Mouse (Mus musculus): ENCODE data around the gene Yod1. TPM values are rescaled to one million over a fixed set of nuclear protein-coding genes. Genes with fewer than 3 reads are reported as not detected.

The Yod1 gene
- total and polyA plus RNA-seq, 3 experiments, result 2.1 to 10.6 (median 9.5) TPM

- DNase-seq, result no peak
Observed at GRCm38 (mm10) chr1:130732706-130733658, 15.9 kb downstream of the Yod1 start.

GRCm38 (mm10) chr1:130733671-130734070, 16.5 kb downstream of the Yod1 start:
- DNase-seq, result peak; percentile 66

- no peak for DNase-seq
Observed at GRCm38 (mm10) chr1:130734452-130734851, 17.3 kb downstream of the Yod1 start.

GRCm38 (mm10) chr1:130734852-130735251, 17.7 kb downstream of the Yod1 start:
- no peak for DNase-seq

GRCm38 (mm10) chr1:130737411-130737881, 20.3 kb downstream of the Yod1 start:
- DNase-seq, result no peak

GRCm38 (mm10) chr1:130737916-130738315, 20.8 kb downstream of the Yod1 start:
- no peak for DNase-seq

GRCm38 (mm10) chr1:130738551-130739106, 21.5 kb downstream of the Yod1 start:
- DNase-seq, result no peak

GRCm38 (mm10) chr1:130739636-130740035, 22.5 kb downstream of the Yod1 start:
- no peak for DNase-seq

- DNase-seq, result no peak
Observed at GRCm38 (mm10) chr1:130740227-130740648, 23.1 kb downstream of the Yod1 start.

GRCm38 (mm10) chr1:130740781-130741720, 23.9 kb downstream of the Yod1 start:
- DNase-seq, result no peak

GRCm38 (mm10) chr1:130742201-130742600, 25.1 kb downstream of the Yod1 start:
- no peak for DNase-seq

- no peak for DNase-seq
Observed at GRCm38 (mm10) chr1:130743775-130744174, 26.6 kb downstream of the Yod1 start.

GRCm38 (mm10) chr1:130744217-130744616, 27.1 kb downstream of the Yod1 start:
- no peak for DNase-seq

- DNase-seq, result no peak
Observed at GRCm38 (mm10) chr1:130744961-130745360, 27.8 kb downstream of the Yod1 start.

- DNase-seq, result no peak
Observed at GRCm38 (mm10) chr1:130745591-130745990, 28.5 kb downstream of the Yod1 start.

GRCm38 (mm10) chr1:130746819-130747218, 29.7 kb downstream of the Yod1 start:
- no peak for DNase-seq

- DNase-seq, result no peak
Observed at GRCm38 (mm10) chr1:130759689-130760088, 42.6 kb downstream of the Yod1 start.

GRCm38 (mm10) chr1:130761597-130761996, 44.5 kb downstream of the Yod1 start:
- DNase-seq, result no peak

- DNase-seq, result no peak
Observed at GRCm38 (mm10) chr1:130762045-130762760, 45.1 kb downstream of the Yod1 start.

- no peak for DNase-seq
Observed at GRCm38 (mm10) chr1:130764027-130764461, 46.9 kb downstream of the Yod1 start.

- peak; percentile 37 for DNase-seq
Observed at GRCm38 (mm10) chr1:130767066-130767465, 49.9 kb downstream of the Yod1 start.
